Mouse (Mus musculus): Measurements from ENCODE around the gene Nanos2. TPM values are rescaled to one million over a fixed set of nuclear protein-coding genes. Genes with fewer than 3 reads are reported as not detected.

The Nanos2 gene
- polyA plus RNA-seq, 1 experiment from 2014 or later = not detected

- no peak; the same call in 1 of the 2 replicates for ATAC-seq (ENCODE audit: low read depth)
Observed at GRCm38 (mm10) chr7:18958384-18958766, 28.8 kb upstream of the Nanos2 start.

GRCm38 (mm10) chr7:18959446-18959845 lies 27.8 kb upstream of the Nanos2 start:
- H3K27ac ChIP-seq (replicated peaks; ENCODE audit: low read depth, low read length) = no peak overlapping the region
- 51% methylated on average over 8 of the region's 8 CpGs for WGBS
- H3K27me3 ChIP-seq (replicated peaks; ENCODE audit: control insufficient read depth, insufficient read depth, low read length) = peaks cover 86% of the 10 kb centered on the region
- no peak overlapping the region for H3K9ac ChIP-seq (ENCODE audit: low read depth, low read length)
- peaks cover 9% of the 10 kb centered on the region; the same call in 1 of the 2 replicates for H3K4me1 ChIP-seq (ENCODE audit: control insufficient read depth, insufficient read depth, low read length)
- H3K4me2 ChIP-seq (ENCODE audit: low read depth, low read length) = no peak overlapping the region
- no peaks in the 10 kb centered on the region for H3K9me3 ChIP-seq (ENCODE audit: control insufficient read depth, low read length)
- no peak overlapping the region for H3K4me3 ChIP-seq (ENCODE audit: low read depth, low read length)
- no peaks in the 10 kb centered on the region for H3K36me3 ChIP-seq (ENCODE audit: control insufficient read depth, insufficient read depth, low read length)
- peak; percentile 20 for DNase-seq (ENCODE audit: low spot score)
- ATAC-seq (ENCODE audit: low read depth) = no peak

More at GRCm38 (mm10) chr7:18958384-18958766, 28.8 kb upstream of the Nanos2 start:
- H3K27me3 ChIP-seq (replicated peaks; ENCODE audit: control insufficient read depth, insufficient read depth, low read length) = peaks cover 76% of the 10 kb centered on the region
- H3K27ac ChIP-seq (replicated peaks; ENCODE audit: low read depth, low read length) = no peak overlapping the region
- WGBS = under 1% methylated on average over 14 of the region's 21 CpGs
- DNase-seq (ENCODE audit: low spot score) = no peak
- no peaks in the 10 kb centered on the region for H3K9me3 ChIP-seq (ENCODE audit: control insufficient read depth, low read length)
- H3K9ac ChIP-seq (ENCODE audit: low read depth, low read length) = peak overlapping the region; percentile 69
- peaks cover 9% of the 10 kb centered on the region; the same call in 1 of the 2 replicates for H3K4me1 ChIP-seq (ENCODE audit: control insufficient read depth, insufficient read depth, low read length)
- H3K36me3 ChIP-seq (ENCODE audit: control insufficient read depth, insufficient read depth, low read length) = no peaks in the 10 kb centered on the region
- peak overlapping the region; percentile 66 for H3K4me3 ChIP-seq (ENCODE audit: low read depth, low read length)
- H3K4me2 ChIP-seq (ENCODE audit: low read depth, low read length) = peak overlapping the region; percentile 97

DNA sequence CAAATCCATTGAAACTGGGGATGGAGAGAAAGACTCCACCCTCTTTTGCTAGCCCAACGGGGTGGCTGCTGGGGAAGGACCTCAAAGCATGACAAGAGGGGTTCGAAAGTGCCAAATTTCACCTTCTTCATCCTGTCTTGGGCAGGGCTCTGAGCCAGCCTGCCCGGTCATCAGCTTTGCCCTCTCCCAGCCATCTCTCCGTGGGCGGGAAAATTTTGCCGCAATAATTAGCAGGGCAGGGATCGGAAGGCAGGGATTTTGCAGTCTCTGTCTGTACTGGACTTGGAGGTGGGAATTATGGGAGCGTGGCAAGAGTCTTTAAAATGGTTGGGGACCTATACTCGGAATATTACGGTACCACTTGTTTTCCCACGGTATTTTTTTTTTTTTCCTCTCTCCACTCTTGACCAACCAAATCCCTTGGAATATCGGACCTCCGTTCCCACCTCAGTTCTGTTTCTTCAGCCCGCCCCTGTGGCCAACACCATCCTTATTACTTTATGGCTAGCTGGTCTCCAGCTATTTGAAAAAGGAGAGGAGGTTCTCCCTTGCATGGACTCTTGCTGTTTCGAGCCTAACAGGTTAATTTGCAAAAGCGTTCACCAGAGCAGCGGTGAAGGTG lies 24.9 kb upstream of the Nanos2 start:
- Histone ChIP-seq H3K4me3 (ENCODE audit: low read depth, low read length) (peak overlapping the region; percentile 15), H3K27me3 (replicated peaks; ENCODE audit: control insufficient read depth, insufficient read depth, low read length) (peaks cover 88% of the 10 kb centered on the region), H3K4me1 (ENCODE audit: control insufficient read depth, insufficient read depth, low read length) (peaks cover 9% of the 10 kb centered on the region; the same call in 1 of the 2 replicates), H3K27ac (replicated peaks; ENCODE audit: low read depth, low read length) (no peak overlapping the region), H3K36me3 (ENCODE audit: control insufficient read depth, insufficient read depth, low read length) (no peaks in the 10 kb centered on the region), H3K9ac (ENCODE audit: low read depth, low read length) (0 out of 2 replicates have a peak overlapping the region, but pooled peaks have one; percentile 2), H3K4me2 (ENCODE audit: low read depth, low read length) (peak overlapping the region; percentile 15; the same call in 1 of the 2 replicates), H3K9me3 (ENCODE audit: control insufficient read depth, low read length) (no peaks in the 10 kb centered on the region)
- ATAC-seq (ENCODE audit: low read depth) (no peak), DNase-seq (ENCODE audit: low spot score) (no peak)
- under 1% methylated on average over 17 of the region's 17 CpGs for WGBS

DNA sequence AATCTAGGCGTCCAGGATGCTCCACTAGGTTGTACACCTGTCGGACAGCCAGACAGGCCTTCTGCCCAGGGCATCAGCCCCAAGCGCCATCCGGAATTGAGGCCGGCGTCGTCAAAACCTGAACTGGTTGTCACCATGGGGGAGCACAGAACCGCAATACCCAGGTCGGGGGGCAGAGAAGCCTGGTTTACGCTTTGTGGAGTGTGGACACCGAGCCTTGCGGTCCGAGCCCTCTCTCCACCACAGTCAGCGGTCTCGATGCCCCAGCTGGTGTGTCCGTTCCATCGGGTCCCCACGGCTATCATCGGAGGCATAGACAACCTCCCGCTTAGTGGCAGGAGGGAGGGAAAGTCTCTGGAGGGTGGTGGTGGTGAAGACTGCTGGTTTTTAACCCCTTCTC lies 24.4 kb upstream of the Nanos2 start:
- Histone ChIP-seq H3K27ac (replicated peaks; ENCODE audit: low read depth, low read length) (no peak overlapping the region), H3K4me2 (ENCODE audit: low read depth, low read length) (peak overlapping the region; percentile 15; the same call in 1 of the 2 replicates), H3K4me3 (ENCODE audit: low read depth, low read length) (peak overlapping the region; percentile 15), H3K9ac (ENCODE audit: low read depth, low read length) (no peak overlapping the region), H3K4me1 (ENCODE audit: control insufficient read depth, insufficient read depth, low read length) (peaks cover 9% of the 10 kb centered on the region; the same call in 1 of the 2 replicates), H3K27me3 (replicated peaks; ENCODE audit: control insufficient read depth, insufficient read depth, low read length) (peaks cover 83% of the 10 kb centered on the region), H3K36me3 (ENCODE audit: control insufficient read depth, insufficient read depth, low read length) (no peaks in the 10 kb centered on the region), H3K9me3 (ENCODE audit: control insufficient read depth, low read length) (no peaks in the 10 kb centered on the region)
- ATAC-seq (ENCODE audit: low read depth) (no peak), DNase-seq (ENCODE audit: low spot score) (no peak)
- WGBS = under 1% methylated on average over 19 of the region's 20 CpGs

DNA sequence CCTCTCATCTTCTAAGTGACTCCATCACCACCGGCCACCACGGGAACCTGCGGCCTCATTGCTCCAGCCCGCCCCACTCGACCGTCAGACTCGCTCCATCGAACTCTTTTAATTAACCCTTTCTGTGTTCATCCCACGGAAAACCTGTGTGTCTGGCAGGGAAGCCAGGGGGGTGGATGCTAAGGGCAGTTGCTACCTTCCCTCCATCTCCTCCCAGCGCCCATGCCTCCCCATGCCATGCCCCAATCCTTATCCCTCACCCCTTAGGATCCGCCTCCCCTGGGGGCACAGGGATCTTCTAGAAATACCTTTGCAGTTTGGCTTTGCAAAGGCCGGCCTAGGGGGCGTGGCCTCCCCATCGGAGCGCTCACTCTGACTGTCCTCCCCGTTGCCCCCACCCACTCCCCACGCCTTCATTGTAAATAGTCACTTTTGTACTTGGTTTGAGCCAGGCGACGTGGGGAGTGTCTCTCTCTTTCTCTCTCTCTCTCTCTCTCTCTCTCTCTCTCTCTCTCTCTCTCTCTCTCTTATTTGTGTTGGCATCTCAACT lies 23.8 kb upstream of the Nanos2 start:
- no peak overlapping the region for H3K4me2 ChIP-seq (ENCODE audit: low read depth, low read length)
- H3K27me3 ChIP-seq (replicated peaks; ENCODE audit: control insufficient read depth, insufficient read depth, low read length) = peaks cover 78% of the 10 kb centered on the region
- peaks cover 9% of the 10 kb centered on the region; the same call in 1 of the 2 replicates for H3K4me1 ChIP-seq (ENCODE audit: control insufficient read depth, insufficient read depth, low read length)
- WGBS = 1% methylated on average over 18 of the region's 19 CpGs
- H3K36me3 ChIP-seq (ENCODE audit: control insufficient read depth, insufficient read depth, low read length) = no peaks in the 10 kb centered on the region
- H3K9ac ChIP-seq (ENCODE audit: low read depth, low read length) = no peak overlapping the region
- no peak overlapping the region for H3K4me3 ChIP-seq (ENCODE audit: low read depth, low read length)
- no peak for ATAC-seq (ENCODE audit: low read depth)
- H3K9me3 ChIP-seq (ENCODE audit: control insufficient read depth, low read length) = no peaks in the 10 kb centered on the region
- H3K27ac ChIP-seq (replicated peaks; ENCODE audit: low read depth, low read length) = no peak overlapping the region
- DNase-seq (ENCODE audit: low spot score) = no peak

DNA sequence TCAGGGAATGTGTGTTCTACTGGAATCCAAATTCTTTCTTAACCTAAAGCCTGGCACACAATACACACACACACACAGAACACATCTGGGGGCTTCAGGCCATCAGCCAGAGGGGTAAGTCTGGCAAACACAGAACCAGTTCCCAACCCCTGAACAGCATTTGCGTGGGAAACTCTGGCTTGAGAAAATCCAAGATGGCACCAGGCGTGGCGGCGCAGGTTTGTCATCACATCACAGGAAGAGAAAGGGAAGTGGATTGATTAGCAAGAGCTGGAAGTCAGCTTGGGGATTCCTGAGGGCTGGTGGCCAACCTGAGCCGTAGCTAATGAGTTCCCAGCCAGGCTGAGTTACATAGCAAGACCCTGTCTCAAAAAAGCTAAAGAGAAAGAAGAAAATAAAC lies 21.9 kb upstream of the Nanos2 start:
- H3K27ac ChIP-seq (replicated peaks; ENCODE audit: low read depth, low read length) = no peak overlapping the region
- peaks cover 58% of the 10 kb centered on the region for H3K27me3 ChIP-seq (replicated peaks; ENCODE audit: control insufficient read depth, insufficient read depth, low read length)
- DNase-seq (ENCODE audit: low spot score) = no peak
- no peaks in the 10 kb centered on the region for H3K9me3 ChIP-seq (ENCODE audit: control insufficient read depth, low read length)
- no peak overlapping the region for H3K4me2 ChIP-seq (ENCODE audit: low read depth, low read length)
- H3K4me1 ChIP-seq (ENCODE audit: control insufficient read depth, insufficient read depth, low read length) = peaks cover 9% of the 10 kb centered on the region; the same call in 1 of the 2 replicates
- H3K36me3 ChIP-seq (ENCODE audit: control insufficient read depth, insufficient read depth, low read length) = no peaks in the 10 kb centered on the region
- H3K9ac ChIP-seq (ENCODE audit: low read depth, low read length) = no peak overlapping the region
- ATAC-seq (ENCODE audit: low read depth) = no peak
- WGBS = 81% methylated on average over 5 of the region's 5 CpGs
- H3K4me3 ChIP-seq (ENCODE audit: low read depth, low read length) = no peak overlapping the region

- H3K27me3 ChIP-seq (replicated peaks; ENCODE audit: control insufficient read depth, insufficient read depth, low read length) = peaks cover 35% of the 10 kb centered on the region
- H3K9me3 ChIP-seq (ENCODE audit: control insufficient read depth, low read length) = no peaks in the 10 kb centered on the region
- 11% methylated on average over 8 of the region's 8 CpGs for WGBS
- no peak overlapping the region for H3K4me3 ChIP-seq (ENCODE audit: low read depth, low read length)
- no peak overlapping the region for H3K4me2 ChIP-seq (ENCODE audit: low read depth, low read length)
- no peak overlapping the region for H3K27ac ChIP-seq (replicated peaks; ENCODE audit: low read depth, low read length)
- H3K36me3 ChIP-seq (ENCODE audit: control insufficient read depth, insufficient read depth, low read length) = no peaks in the 10 kb centered on the region
- DNase-seq (ENCODE audit: low spot score) = no peak
- H3K4me1 ChIP-seq (ENCODE audit: control insufficient read depth, insufficient read depth, low read length) = peaks cover 3% of the 10 kb centered on the region; the same call in 1 of the 2 replicates
- no peak for ATAC-seq (ENCODE audit: low read depth)
- H3K9ac ChIP-seq (ENCODE audit: low read depth, low read length) = no peak overlapping the region
Observed at GRCm38 (mm10) chr7:18967603-18968002, 19.6 kb upstream of the Nanos2 start.

DNA sequence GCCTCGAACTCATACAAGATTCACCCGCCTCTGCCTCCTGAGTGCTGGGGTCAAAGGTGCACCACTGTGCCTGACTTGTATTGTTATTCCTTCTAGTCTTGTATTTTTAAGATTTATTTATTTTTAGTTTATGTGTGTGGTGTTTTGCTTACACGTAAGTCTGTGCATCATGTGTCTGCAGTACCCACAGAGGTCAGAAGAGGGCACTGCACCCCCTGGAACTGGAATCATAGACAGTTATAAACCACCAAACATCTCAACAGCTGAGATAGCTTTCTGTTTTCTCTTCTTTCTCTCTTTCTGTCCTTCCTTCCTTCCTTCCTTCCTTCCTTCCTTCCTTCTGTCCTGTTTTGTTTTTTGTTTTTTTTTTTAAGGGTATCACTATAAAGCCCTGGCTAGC lies 16.2 kb upstream of the Nanos2 start:
- WGBS = 79% methylated on average over 3 of the region's 3 CpGs
- Histone ChIP-seq H3K27me3 (replicated peaks; ENCODE audit: control insufficient read depth, insufficient read depth, low read length) (peaks cover 3% of the 10 kb centered on the region; the same call in 1 of the 2 replicates), H3K4me3 (ENCODE audit: low read depth, low read length) (no peak overlapping the region), H3K9me3 (ENCODE audit: control insufficient read depth, low read length) (no peaks in the 10 kb centered on the region), H3K4me1 (ENCODE audit: control insufficient read depth, insufficient read depth, low read length) (no peaks in the 10 kb centered on the region), H3K4me2 (ENCODE audit: low read depth, low read length) (no peak overlapping the region), H3K36me3 (ENCODE audit: control insufficient read depth, insufficient read depth, low read length) (no peaks in the 10 kb centered on the region), H3K9ac (ENCODE audit: low read depth, low read length) (no peak overlapping the region), H3K27ac (replicated peaks; ENCODE audit: low read depth, low read length) (no peak overlapping the region)
- no peak for DNase-seq (ENCODE audit: low spot score)
- ATAC-seq (ENCODE audit: low read depth) = no peak

Data from embryonic facial prominence, embryonic 14.5 days (tissue).